Mouse (Mus musculus) heart, embryonic 14.5 days (tissue): ENCODE data around the gene Mydgf. TPM values are rescaled to one million over a fixed set of nuclear protein-coding genes. Genes with fewer than 3 reads are reported as not detected.

Experiments
- ATAC-seq: fragments of 200-750 bp; cut with Nextera tagmentation; 2 replicates; pipeline ENCODE4 v1.8.0; 2017; ENCODE audit warnings: low read depth, moderate TSS enrichment; ENCODE audit not compliant: insufficient number of reproducible peaks, insufficient read depth, low FRiP score
- H3K27ac ChIP-seq, 2 experiments: fragments of 200-500 bp in 1 of 2; fragments of 300-500 bp in 1 of 2; sonication (generic) in 1 of 2; replicated peaks in 1 of 2; 2 replicates each; pipeline ENCODE4 v1.5.1; 2012 to 2014; ENCODE audit warnings: low read depth in 2 of 2, low read length in 2 of 2, control low read depth in 1 of 2, mild to moderate bottlenecking in 1 of 2, mixed read lengths in 1 of 2; ENCODE audit not compliant: control insufficient read depth in 1 of 2, insufficient read depth in 1 of 2
- H3K27me3 ChIP-seq: fragments of 300-500 bp; sonication (generic); 2 replicates; pipeline ENCODE4 v1.6.1; 2014; ENCODE audit warnings: mild to moderate bottlenecking, low read length, control low read depth; ENCODE audit not compliant: control insufficient read depth, insufficient read depth
- H3K36me3 ChIP-seq: fragments of 300-500 bp; sonication (generic); 2 replicates; pipeline ENCODE4 v1.6.1; 2014; ENCODE audit warnings: mild to moderate bottlenecking, control low read depth, low read length, mixed read lengths; ENCODE audit not compliant: control insufficient read depth, insufficient read depth
- H3K4me1 ChIP-seq, 2 experiments: fragments of 200-500 bp in 1 of 2; fragments of 300-500 bp in 1 of 2; sonication (generic) in 1 of 2; 2 replicates each; pipeline ENCODE4 v1.6.1; 2012 to 2014; ENCODE audit warnings: low read length in 2 of 2, control low read depth in 1 of 2, mixed read lengths in 1 of 2; ENCODE audit not compliant: control insufficient read depth in 2 of 2, insufficient read depth in 2 of 2
- H3K4me2 ChIP-seq: fragments of 300-500 bp; sonication (generic); 2 replicates; pipeline ENCODE4 v1.6.1; 2014; ENCODE audit warnings: mild to moderate bottlenecking, low read length
- H3K4me3 ChIP-seq, 2 experiments: fragments of 200-500 bp in 1 of 2; fragments of 300-500 bp in 1 of 2; sonication (generic) in 1 of 2; 2 replicates each; pipeline ENCODE4 v1.5.1; 2012 to 2014; ENCODE audit warnings: low read length in 2 of 2, mild to moderate bottlenecking in 2 of 2, control low read depth in 1 of 2, low read depth in 1 of 2, moderate library complexity in 1 of 2; ENCODE audit not compliant: control insufficient read depth in 1 of 2, insufficient read depth in 1 of 2
- H3K9ac ChIP-seq: fragments of 300-500 bp; sonication (generic); 2 replicates; pipeline ENCODE4 v1.6.1; 2014; ENCODE audit warnings: mild to moderate bottlenecking, low read length
- H3K9me3 ChIP-seq: fragments of 300-500 bp; sonication (generic); 2 replicates; pipeline ENCODE4 v1.6.1; 2016; ENCODE audit warnings: low read length, control low read depth; ENCODE audit not compliant: control insufficient read depth
- WGBS: fragments of 180-500 bp; shearing (Covaris S2); extraction: QIAGEN DNeasy Blood & Tissue Kit; methylation state at CpG from one replicate; pipeline ENCODE4 v1.1.7; 2014; 5-methylcytosine and 5-hydroxymethylcytosine counted together
- polyA plus RNA-seq: library from polyadenylated mRNA; unstranded; fragments of >200 nt; fragmentation: Nextera tagmentation; extraction: Ambion mirVana; gene quantifications from 2 replicates; pipeline ENCODE4 v1.2.1, GENCODE M21; 2014

Mydgf gene
- polyA plus RNA-seq, 1 experiment from 2014 or later = 81.1 TPM

- no peak overlapping the region for H3K4me3 ChIP-seq
- H3K4me2 ChIP-seq = no peak overlapping the region
- no peak for ATAC-seq
- 67% methylated on average over 9 of the region's 9 CpGs for WGBS
- peaks cover 3 to 18% of the 10 kb centered on the region in 2 experiments; a peak in 3 of 4 replicates for H3K4me1 ChIP-seq
- peaks cover 100% of the 10 kb centered on the region for H3K27me3 ChIP-seq
- H3K9ac ChIP-seq = no peak overlapping the region
- no peaks in the 10 kb centered on the region for H3K36me3 ChIP-seq
- no peaks in the 10 kb centered on the region for H3K9me3 ChIP-seq
- H3K27ac ChIP-seq = no peak overlapping the region
Measured at GRCm38 (mm10) chr17:56144546-56144945, 39.2 kb downstream of the Mydgf start.

- Histone ChIP-seq H3K27ac (no peak overlapping the region), H3K4me3 (peak overlapping the region; percentile 26 to 27; a peak in 3 of 4 replicates), H3K9ac (0 out of 2 replicates have a peak overlapping the region, but pooled peaks have one; percentile 8), H3K36me3 (no peaks in the 10 kb centered on the region), H3K9me3 (no peaks in the 10 kb centered on the region), H3K27me3 (peaks cover 94% of the 10 kb centered on the region), H3K4me2 (peak overlapping the region; percentile 60), H3K4me1 (peaks cover 4 to 18% of the 10 kb centered on the region in 2 experiments; a peak in 3 of 4 replicates)
- ATAC-seq = no peak
- under 1% methylated on average over 41 of the region's 47 CpGs for WGBS
Measured at GRCm38 (mm10) chr17:56141702-56142605, 41.8 kb downstream of the Mydgf start.

DNA sequence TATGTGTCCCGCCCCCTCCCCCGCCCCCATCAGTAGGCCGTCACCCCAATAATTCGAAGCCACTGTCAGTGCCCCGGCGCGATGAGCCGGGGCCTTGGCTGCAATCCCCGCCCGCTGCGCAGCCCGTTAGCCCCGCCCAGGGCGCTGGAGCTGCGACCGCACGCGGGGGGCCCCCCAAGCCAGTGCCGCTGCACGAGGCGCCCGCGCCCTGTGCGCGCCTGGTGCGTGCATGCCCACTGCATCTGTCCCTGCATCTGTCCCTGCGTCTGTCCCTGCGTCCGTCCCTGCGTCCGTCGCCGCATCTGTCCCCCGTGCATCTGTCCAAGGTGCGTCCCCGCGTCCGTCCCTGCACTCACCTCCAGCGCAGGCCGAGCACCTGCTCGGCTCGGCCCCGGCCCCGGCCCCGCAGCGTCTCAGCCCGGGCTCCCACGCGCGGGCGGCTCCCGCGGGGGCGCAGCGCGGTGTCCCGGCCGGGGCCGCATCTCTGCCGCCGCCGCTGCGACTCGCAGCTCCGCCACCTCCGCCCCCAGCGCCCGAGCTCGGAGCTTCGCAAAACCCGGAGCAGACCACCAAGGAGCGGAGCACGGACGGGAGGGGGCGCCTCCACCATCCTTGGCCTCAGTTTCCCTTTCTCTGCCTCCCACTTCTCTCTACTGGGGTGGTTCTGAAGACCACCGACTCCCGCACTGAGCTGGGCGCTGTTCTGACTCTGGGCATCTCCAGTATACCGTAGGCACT is 43.7 kb downstream of the Mydgf start, which contains the start of gene Sema6b:
Gene Sema6b, minus strand, starts transcription at position 486 of the 738 bp plus-strand sequence.
- peak within 1 kb of the TSS; percentile 50 to 67 for H3K4me3 ChIP-seq
- no peaks in the 10 kb centered on the region for H3K36me3 ChIP-seq
- peaks cover 81% of the 10 kb centered on the region for H3K27me3 ChIP-seq
- H3K9ac ChIP-seq = peak within 1 kb of the TSS; percentile 62
- H3K9me3 ChIP-seq = no peaks in the 10 kb centered on the region
- peaks cover 4 to 18% of the 10 kb centered on the region in 2 experiments; a peak in 3 of 4 replicates for H3K4me1 ChIP-seq
- WGBS = 1% methylated on average over 75 of the region's 79 CpGs
- ATAC-seq = no peak
- H3K27ac ChIP-seq = no peak within 1 kb of the TSS
- peak within 1 kb of the TSS; percentile 99 for H3K4me2 ChIP-seq

DNA sequence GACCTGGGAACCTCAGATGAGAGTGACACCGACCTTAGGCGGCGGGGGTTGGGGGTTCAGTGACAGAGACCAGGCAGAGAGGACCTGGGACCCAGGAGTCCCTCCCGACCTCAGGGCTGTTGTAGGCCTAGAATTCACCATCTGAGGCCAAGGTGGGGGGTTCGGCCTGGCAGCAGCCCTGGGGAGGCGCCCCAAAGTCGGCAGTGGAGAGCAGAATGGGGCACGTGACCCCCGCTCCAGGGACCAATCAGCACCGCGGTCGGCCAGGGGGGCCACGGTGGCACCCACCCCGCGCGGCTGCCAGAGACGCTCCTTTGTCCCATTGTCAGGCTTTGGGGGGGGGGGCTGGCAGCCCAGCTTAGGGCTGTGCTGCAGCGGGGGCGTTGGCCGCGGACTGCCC is 44.4 kb downstream of the Mydgf start:
- Histone ChIP-seq H3K9ac (peak overlapping the region; percentile 62), H3K4me3 (peak overlapping the region; percentile 50 to 67; a peak in 3 of 4 replicates), H3K27me3 (peaks cover 74% of the 10 kb centered on the region)

DNA sequence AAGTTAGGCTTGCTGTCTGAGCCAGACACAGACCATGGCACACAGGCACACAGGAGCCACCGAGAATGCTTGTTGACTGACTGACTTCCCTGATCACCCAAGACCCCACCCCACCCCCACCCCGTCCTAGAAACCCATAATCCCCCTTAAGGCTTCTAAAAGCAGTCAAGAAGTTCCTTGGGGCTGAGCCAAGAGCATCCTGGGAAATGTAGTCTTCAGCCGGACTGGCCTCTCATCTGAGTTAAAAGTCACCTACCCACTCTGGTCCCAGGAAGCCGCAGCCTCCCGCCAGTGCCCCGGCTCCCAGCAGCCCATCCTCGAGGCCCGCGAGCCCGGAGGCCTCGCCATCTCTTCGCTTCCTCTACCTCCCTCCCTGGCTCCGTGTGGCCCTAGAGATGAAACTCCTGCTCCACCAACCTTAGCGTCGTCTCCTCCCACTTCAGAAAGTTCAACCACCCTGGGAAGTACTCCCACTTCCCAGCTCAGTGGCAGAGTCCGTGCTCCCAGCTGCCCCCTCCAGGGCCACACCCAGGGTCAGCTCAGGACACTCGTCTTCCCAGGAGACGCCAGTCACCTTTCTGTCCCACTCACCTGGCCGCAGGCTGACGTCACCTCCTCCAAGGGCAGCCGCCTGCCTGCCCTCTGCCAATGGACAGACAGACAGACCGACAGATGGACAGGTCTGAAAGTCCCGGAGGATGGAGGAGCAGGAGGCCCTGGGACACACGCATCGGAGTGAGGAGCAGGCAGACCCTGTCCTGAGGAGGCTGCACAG is 45.7 kb downstream of the Mydgf start:
- no peak for ATAC-seq
- peaks cover 8 to 32% of the 10 kb centered on the region in 2 experiments; a peak in 3 of 4 replicates for H3K4me1 ChIP-seq
- no peaks in the 10 kb centered on the region for H3K9me3 ChIP-seq
- H3K9ac ChIP-seq = no peak overlapping the region
- H3K4me2 ChIP-seq = peak overlapping the region; percentile 31; the same call in 1 of the 2 replicates
- no peaks in the 10 kb centered on the region for H3K36me3 ChIP-seq
- H3K27me3 ChIP-seq = peaks cover 61% of the 10 kb centered on the region
- no peak overlapping the region for H3K4me3 ChIP-seq
- no peak overlapping the region for H3K27ac ChIP-seq
- 18% methylated on average over 25 of the region's 25 CpGs for WGBS

More for the DNA sequence above, 44.4 kb downstream of the Mydgf start:
- Histone ChIP-seq H3K4me2 (peak overlapping the region; percentile 99), H3K27ac (no peak overlapping the region), H3K36me3 (no peaks in the 10 kb centered on the region), H3K9me3 (no peaks in the 10 kb centered on the region), H3K4me1 (peaks cover 4 to 20% of the 10 kb centered on the region in 2 experiments; a peak in 3 of 4 replicates)
- 8% methylated on average over 21 of the region's 21 CpGs for WGBS
- no peak for ATAC-seq

DNA sequence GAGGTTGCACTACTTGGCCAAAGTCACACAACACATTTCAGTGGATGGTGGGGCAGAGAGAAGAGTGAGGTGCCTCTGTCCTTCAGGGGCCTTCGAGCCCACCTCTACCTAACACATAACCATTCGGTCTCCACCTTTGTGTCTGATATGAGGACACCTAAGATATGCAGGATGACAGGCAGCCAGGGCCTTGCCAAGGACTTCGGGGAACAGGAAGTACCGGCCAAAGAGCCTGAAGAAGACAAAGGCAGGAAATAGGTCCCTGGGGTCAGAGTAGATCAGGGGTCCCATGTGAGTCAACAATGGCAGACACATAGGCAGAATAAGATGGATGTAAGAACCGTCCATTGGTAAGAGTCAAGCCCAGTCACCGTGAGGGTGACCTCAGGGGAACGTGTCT is 47.2 kb downstream of the Mydgf start:
- no peak overlapping the region for H3K4me2 ChIP-seq
- H3K4me3 ChIP-seq = no peak overlapping the region
- ATAC-seq = no peak
- no peak overlapping the region for H3K9ac ChIP-seq
- H3K27me3 ChIP-seq = peaks cover 46% of the 10 kb centered on the region
- 0 out of 2 replicates have a peak, but pooled peaks cover under 1% of the 10 kb centered on the region for H3K9me3 ChIP-seq
- H3K36me3 ChIP-seq = no peaks in the 10 kb centered on the region
- WGBS = 69% methylated on average over 7 of the region's 7 CpGs
- H3K27ac ChIP-seq = no peak overlapping the region
- peaks cover 8 to 26% of the 10 kb centered on the region in 2 experiments; a peak in 3 of 4 replicates for H3K4me1 ChIP-seq
